Mouse (Mus musculus) kidney, adult 2 months (tissue): ENCODE results near the gene Igdcc4. TPM values are rescaled to one million over a fixed set of nuclear protein-coding genes. Genes with fewer than 3 reads are reported as not detected.
A peak's percentile ranks its signal among the peaks of the same experiment; 100 is the strongest.

ENCODE experiments used
- DNase-seq: peaks from one replicate; pipeline ENCODE4 v3.0.0; 2021
- H3K27ac ChIP-seq: fragments of 200-500 bp; 2 replicates; pipeline ENCODE4 v1.5.1; 2012; ENCODE audit warnings: low read depth, low read length, control low read depth, inconsistent platforms; ENCODE audit not compliant: insufficient read depth
- H3K27me3 ChIP-seq: fragments of 200-500 bp; replicated peaks from 2 replicates; pipeline ENCODE4 v1.6.1; 2012; ENCODE audit warnings: mild to moderate bottlenecking, moderate library complexity, low read length, inconsistent platforms; ENCODE audit not compliant: control insufficient read depth, insufficient read depth
- H3K36me3 ChIP-seq: fragments of 200-500 bp; 2 replicates; pipeline ENCODE4 v1.6.1; 2012; ENCODE audit warnings: mild to moderate bottlenecking, moderate library complexity, low read length, inconsistent platforms; ENCODE audit not compliant: control insufficient read depth, insufficient read depth
- H3K4me1 ChIP-seq: fragments of 200-500 bp; 2 replicates; pipeline ENCODE4 v1.6.1; 2011; ENCODE audit warnings: low read length; ENCODE audit not compliant: control insufficient read depth, insufficient read depth
- H3K4me3 ChIP-seq: fragments of 200-500 bp; 2 replicates; pipeline ENCODE4 v1.5.1; 2011; ENCODE audit warnings: mild to moderate bottlenecking, low read depth, low read length, control low read depth; ENCODE audit not compliant: insufficient read depth
- CTCF ChIP-seq: fragments of 200-500 bp; conservative IDR thresholded peaks from 2 replicates; pipeline ENCODE4 v1.5.1; 2011; ENCODE audit warnings: low read depth, mild to moderate bottlenecking, control low read depth, low read length, moderate library complexity, mixed read lengths; ENCODE audit not compliant: insufficient read depth, insufficient read length
- POLR2A ChIP-seq: fragments of 200-500 bp; IDR thresholded peaks from one replicate; pipeline ENCODE4 v1.6.1; 2011; ENCODE audit warnings: low read depth, low read length, control low read depth
- WGBS: fragments of 180-500 bp; shearing (Covaris S2); methylation state at CpG from one replicate; pipeline ENCODE4 v1.1.7; 2018; 5-methylcytosine and 5-hydroxymethylcytosine counted together
- polyA plus RNA-seq: library from polyadenylated mRNA; depleted of rRNA; stranded (reverse); fragments of >200 nt; gene quantifications from 2 replicates; pipeline ENCODE4 v1.2.3, GENCODE M21; 2012

Igdcc4 gene
- polyA plus RNA-seq, 1 experiment = 0.83 TPM

- WGBS = 90% methylated on average over 18 of the region's 18 CpGs
- H3K27ac ChIP-seq = no peak overlapping the region
- H3K36me3 ChIP-seq = no peaks in the 10 kb centered on the region; the same call in none of the 2 replicates
- H3K4me3 ChIP-seq = no peak overlapping the region
- H3K4me1 ChIP-seq = no peaks in the 10 kb centered on the region
- TF ChIP-seq POLR2A (no peak), CTCF (no peak)
- DNase-seq = no peak
- no peaks in the 10 kb centered on the region for H3K27me3 ChIP-seq
These were observed 18.1 kb upstream of the Igdcc4 start for GRCm38 (mm10) chr9:65083075-65083765.

GRCm38 (mm10) chr9:65084198-65084807 is 17.0 kb upstream of the Igdcc4 start:
- no peaks in the 10 kb centered on the region for H3K27me3 ChIP-seq
- TF ChIP-seq POLR2A = no peak
- TF ChIP-seq CTCF = no peak
- no peak overlapping the region for H3K27ac ChIP-seq
- DNase-seq = no peak
- no peaks in the 10 kb centered on the region; the same call in 1 of the 2 replicates for H3K36me3 ChIP-seq
- no peaks in the 10 kb centered on the region for H3K4me1 ChIP-seq
- H3K4me3 ChIP-seq = no peak overlapping the region
- WGBS = 55% methylated on average over 7 of the region's 7 CpGs

- no peak for DNase-seq
- Histone ChIP-seq H3K36me3 (no peaks in the 10 kb centered on the region; the same call in 1 of the 2 replicates), H3K4me1 (no peaks in the 10 kb centered on the region), H3K27ac (no peak overlapping the region), H3K4me3 (no peak overlapping the region), H3K27me3 (no peaks in the 10 kb centered on the region)
- TF ChIP-seq CTCF = no peak
- no peak for TF ChIP-seq POLR2A
- WGBS = 98% methylated on average over 1 of the region's 1 CpGs
These were observed 16.0 kb upstream of the Igdcc4 start for GRCm38 (mm10) chr9:65085270-65085669.

- Histone ChIP-seq H3K4me1 (no peaks in the 10 kb centered on the region), H3K27ac (no peak overlapping the region), H3K4me3 (no peak overlapping the region), H3K36me3 (no peaks in the 10 kb centered on the region), H3K27me3 (no peaks in the 10 kb centered on the region)
- TF ChIP-seq POLR2A (no peak), CTCF (no peak)
- DNase-seq = no peak
- 41% methylated on average over 1 of the region's 1 CpGs for WGBS
These were observed 14.5 kb upstream of the Igdcc4 start for GRCm38 (mm10) chr9:65086801-65087200.

GRCm38 (mm10) chr9:65087490-65087889 is 13.8 kb upstream of the Igdcc4 start:
- Histone ChIP-seq H3K36me3 (no peaks in the 10 kb centered on the region), H3K4me1 (no peaks in the 10 kb centered on the region), H3K27me3 (no peaks in the 10 kb centered on the region), H3K27ac (no peak overlapping the region), H3K4me3 (no peak overlapping the region)
- no peak for DNase-seq
- 46% methylated on average over 5 of the region's 5 CpGs for WGBS
- TF ChIP-seq POLR2A (no peak), CTCF (no peak)

GRCm38 (mm10) chr9:65094237-65094636 is 7.0 kb upstream of the Igdcc4 start:
- Histone ChIP-seq H3K4me1 (no peaks in the 10 kb centered on the region), H3K27ac (no peak overlapping the region), H3K27me3 (no peaks in the 10 kb centered on the region), H3K4me3 (no peak overlapping the region), H3K36me3 (no peaks in the 10 kb centered on the region)
- TF ChIP-seq CTCF = no peak
- TF ChIP-seq POLR2A = no peak
- 61% methylated on average over 6 of the region's 6 CpGs for WGBS
- DNase-seq = no peak

GRCm38 (mm10) chr9:65101686-65102376 is 545 bp downstream of the Igdcc4 start:
- TF ChIP-seq CTCF = no peak
- no peak for TF ChIP-seq POLR2A
- no peaks in the 10 kb centered on the region for H3K36me3 ChIP-seq
- H3K4me3 ChIP-seq = peak overlapping the region; percentile 40
- no peak for DNase-seq
- WGBS = under 1% methylated on average over 39 of the region's 39 CpGs
- 0 out of 2 replicates have a peak, but pooled peaks cover 3% of the 10 kb centered on the region for H3K4me1 ChIP-seq
- H3K27ac ChIP-seq = no peak overlapping the region
- peaks cover 1% of the 10 kb centered on the region for H3K27me3 ChIP-seq
